Mouse (Mus musculus) cortical plate, adult 2 months (tissue): ENCODE results near the gene Lrrfip2. TPM values are rescaled to one million over a fixed set of nuclear protein-coding genes. Genes with fewer than 3 reads are reported as not detected.

Experiments
- H3K27ac ChIP-seq: fragments of 200-500 bp; 2 replicates; pipeline ENCODE4 v1.5.1; 2012; ENCODE audit warnings: low read length, control low read depth, inconsistent platforms; ENCODE audit not compliant: insufficient read depth
- H3K4me1 ChIP-seq: fragments of 200-500 bp; 2 replicates; pipeline ENCODE4 v1.6.1; 2011; ENCODE audit warnings: low read length; ENCODE audit not compliant: control insufficient read depth, insufficient read depth
- H3K4me3 ChIP-seq: fragments of 200-500 bp; 2 replicates; pipeline ENCODE4 v1.5.1; 2011; ENCODE audit warnings: mild to moderate bottlenecking, low read length, control low read depth; ENCODE audit not compliant: insufficient read depth
- CTCF ChIP-seq: fragments of 200-500 bp; IDR thresholded peaks from 2 replicates; pipeline ENCODE4 v1.5.1; 2011; ENCODE audit warnings: mild to moderate bottlenecking, control low read depth, low read length; ENCODE audit not compliant: insufficient read depth; ENCODE audit errors: extremely low read depth
- POLR2A ChIP-seq: fragments of 200-500 bp; IDR thresholded peaks from 2 replicates; pipeline ENCODE4 v1.6.1; 2011; ENCODE audit warnings: mild to moderate bottlenecking, low read length, control low read depth; ENCODE audit not compliant: insufficient read depth; ENCODE audit errors: extremely low read depth
- polyA plus RNA-seq: library from polyadenylated mRNA; depleted of rRNA; stranded (reverse); fragments of >200 nt; gene quantifications from 2 replicates; pipeline ENCODE4 v1.2.3, GENCODE M21; 2012

The Lrrfip2 gene
- polyA plus RNA-seq, 1 experiment = 55.5 TPM

- no peak for TF ChIP-seq CTCF
- TF ChIP-seq POLR2A = no peak
Measured at GRCm38 (mm10) chr9:111209158-111209699, 91.8 kb downstream of the Lrrfip2 start.

GRCm38 (mm10) chr9:111210412-111210811 lies 93.0 kb downstream of the Lrrfip2 start:
- Histone ChIP-seq H3K4me3 (no peak overlapping the region), H3K27ac (no peak overlapping the region), H3K4me1 (peaks cover 3% of the 10 kb centered on the region)
- TF ChIP-seq POLR2A (no peak), CTCF (no peak)

More at GRCm38 (mm10) chr9:111209158-111209699, 91.8 kb downstream of the Lrrfip2 start:
- Histone ChIP-seq H3K4me3 (no peak overlapping the region), H3K4me1 (peaks cover 5% of the 10 kb centered on the region), H3K27ac (no peak overlapping the region)

GRCm38 (mm10) chr9:111211122-111212041 lies 94.0 kb downstream of the Lrrfip2 start:
- Histone ChIP-seq H3K4me1 (no peaks in the 10 kb centered on the region), H3K4me3 (no peak overlapping the region), H3K27ac (no peak overlapping the region)
- TF ChIP-seq POLR2A = no peak
- no peak for TF ChIP-seq CTCF

GRCm38 (mm10) chr9:111213501-111213900 lies 96.1 kb downstream of the Lrrfip2 start:
- TF ChIP-seq CTCF (no peak), POLR2A (no peak)
- no peaks in the 10 kb centered on the region for H3K4me1 ChIP-seq
- no peak overlapping the region for H3K27ac ChIP-seq
- H3K4me3 ChIP-seq = no peak overlapping the region

- Histone ChIP-seq H3K27ac (no peak overlapping the region), H3K4me1 (no peaks in the 10 kb centered on the region), H3K4me3 (no peak overlapping the region)
- TF ChIP-seq CTCF = no peak
- TF ChIP-seq POLR2A = no peak
Measured at GRCm38 (mm10) chr9:111216424-111216823, 99.0 kb downstream of the Lrrfip2 start.

GRCm38 (mm10) chr9:111220551-111221080 lies 103.2 kb downstream of the Lrrfip2 start:
- H3K27ac ChIP-seq = no peak overlapping the region
- H3K4me1 ChIP-seq = no peaks in the 10 kb centered on the region
- H3K4me3 ChIP-seq = no peak overlapping the region
- TF ChIP-seq CTCF (no peak), POLR2A (no peak)

- Histone ChIP-seq H3K4me3 (no peak overlapping the region), H3K27ac (no peak overlapping the region), H3K4me1 (no peaks in the 10 kb centered on the region)
- TF ChIP-seq POLR2A (no peak), CTCF (no peak)
Measured at GRCm38 (mm10) chr9:111221580-111221979, 104.2 kb downstream of the Lrrfip2 start.

- H3K4me3 ChIP-seq = no peak overlapping the region
- no peaks in the 10 kb centered on the region for H3K4me1 ChIP-seq
- H3K27ac ChIP-seq = no peak overlapping the region
- no peak for TF ChIP-seq CTCF
- TF ChIP-seq POLR2A = no peak
Measured at GRCm38 (mm10) chr9:111223406-111223805, 106.0 kb downstream of the Lrrfip2 start.

- H3K27ac ChIP-seq = no peak overlapping the region
- no peaks in the 10 kb centered on the region for H3K4me1 ChIP-seq
- no peak overlapping the region for H3K4me3 ChIP-seq
- TF ChIP-seq CTCF = no peak
- TF ChIP-seq POLR2A = no peak
Measured at GRCm38 (mm10) chr9:111228446-111228845, 111.1 kb downstream of the Lrrfip2 start.

- TF ChIP-seq CTCF (no peak), POLR2A (no peak)
- Histone ChIP-seq H3K27ac (no peak overlapping the region), H3K4me3 (no peak overlapping the region), H3K4me1 (no peaks in the 10 kb centered on the region)
Measured at GRCm38 (mm10) chr9:111234701-111235100, 117.3 kb downstream of the Lrrfip2 start.
